Mouse (Mus musculus) thymus, postnatal 25 days (tissue): ENCODE measurements around the gene Zmynd11.

Experiments used
- DNase-seq: peaks from one replicate; pipeline ENCODE4 v3.0.0; 2022

Gene Zmynd11

GRCm38 (mm10) chr13:9712971-9713370, 52.2 kb downstream of the Zmynd11 start:
- no peak for DNase-seq

- DNase-seq, result no peak
Measured at GRCm38 (mm10) chr13:9712409-9712808, 52.7 kb downstream of the Zmynd11 start.

DNA sequence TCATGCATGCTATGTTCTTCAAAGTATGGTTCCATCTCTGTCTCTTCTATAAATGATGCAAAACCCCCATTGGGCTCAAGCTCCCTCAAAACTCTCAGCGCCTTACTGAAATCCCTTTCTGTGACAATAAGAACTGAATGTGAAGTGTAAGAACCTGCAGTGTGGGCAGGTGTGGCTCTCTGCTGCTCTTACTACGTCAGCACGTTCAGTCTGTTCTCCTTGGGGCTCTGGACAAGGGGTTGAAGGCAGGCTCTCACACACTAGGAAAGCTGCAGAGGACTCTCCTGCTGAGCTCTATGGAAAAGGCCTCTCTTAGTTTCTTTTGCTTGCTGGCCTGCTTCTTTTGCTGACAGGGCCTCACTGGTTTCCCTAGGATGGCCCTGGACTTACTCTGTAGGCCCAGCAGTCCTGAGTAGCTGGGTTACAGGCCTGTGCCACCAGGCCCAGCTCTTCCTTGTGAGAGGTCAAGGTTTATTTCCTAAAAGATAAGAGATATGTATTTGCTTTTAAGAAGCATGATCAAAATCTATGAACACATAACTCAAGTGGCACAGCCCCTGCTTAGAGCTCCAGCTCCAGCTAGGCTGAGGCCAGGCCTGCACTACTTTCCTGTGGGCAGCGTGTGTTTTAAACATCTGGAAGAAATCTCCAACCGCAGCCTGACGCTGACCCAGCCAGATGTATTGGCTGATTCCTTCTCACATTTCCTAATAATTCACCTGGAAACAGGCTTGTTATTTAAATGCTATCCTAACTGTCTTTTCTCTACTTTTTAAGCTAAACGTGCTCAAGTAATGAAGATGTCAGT, 56.5 kb downstream of the Zmynd11 start:
- DNase-seq, result no peak

DNA sequence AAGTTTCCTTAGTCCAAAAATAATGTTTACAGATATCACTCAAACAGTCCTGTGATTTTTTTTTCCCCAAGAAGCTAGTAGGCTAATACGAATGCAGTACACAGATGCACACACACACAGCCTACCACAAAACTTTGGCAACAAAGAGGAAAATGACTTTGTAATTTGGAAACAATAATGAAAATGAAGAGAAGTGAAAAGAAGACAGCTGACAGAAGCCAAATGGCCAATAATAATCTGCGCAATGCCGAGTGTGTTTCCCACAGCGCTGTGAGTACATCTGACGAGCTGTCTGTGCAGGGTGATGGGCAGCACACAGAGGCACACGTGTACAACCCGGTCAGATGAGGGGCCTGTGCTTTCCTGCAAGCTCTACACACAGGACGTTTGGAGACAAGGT, 58.4 kb downstream of the Zmynd11 start:
- DNase-seq, result no peak

DNA sequence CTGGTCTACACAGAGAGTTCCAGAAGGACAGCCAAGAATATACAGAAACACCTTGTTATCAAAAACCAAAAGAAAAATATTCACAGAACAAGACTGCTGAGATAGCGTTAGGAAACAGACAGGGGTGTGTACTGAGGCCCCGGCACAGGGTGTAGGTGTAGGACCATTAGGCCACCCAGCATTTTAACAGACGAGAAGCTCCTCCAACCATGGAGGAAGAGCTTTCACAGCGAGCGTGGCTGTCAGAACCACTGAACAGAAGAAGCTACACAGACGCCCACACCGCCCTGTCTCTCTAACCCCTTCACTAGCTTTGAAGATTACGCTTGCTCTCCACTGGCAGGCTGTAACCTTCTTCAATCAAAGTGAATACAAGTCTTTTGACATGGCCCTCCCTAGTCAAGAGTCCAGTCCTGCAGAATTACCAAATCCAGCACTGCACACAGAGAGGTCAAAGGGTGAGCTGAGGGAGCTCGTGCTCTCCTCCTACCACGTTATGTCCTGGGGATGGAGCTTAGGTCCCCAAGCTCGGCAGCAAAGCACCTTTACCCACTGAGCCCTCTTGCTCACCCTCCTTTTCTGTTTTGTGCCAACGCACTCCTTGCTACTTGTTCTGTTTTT, 62.4 kb downstream of the Zmynd11 start:
- no peak for DNase-seq

DNA sequence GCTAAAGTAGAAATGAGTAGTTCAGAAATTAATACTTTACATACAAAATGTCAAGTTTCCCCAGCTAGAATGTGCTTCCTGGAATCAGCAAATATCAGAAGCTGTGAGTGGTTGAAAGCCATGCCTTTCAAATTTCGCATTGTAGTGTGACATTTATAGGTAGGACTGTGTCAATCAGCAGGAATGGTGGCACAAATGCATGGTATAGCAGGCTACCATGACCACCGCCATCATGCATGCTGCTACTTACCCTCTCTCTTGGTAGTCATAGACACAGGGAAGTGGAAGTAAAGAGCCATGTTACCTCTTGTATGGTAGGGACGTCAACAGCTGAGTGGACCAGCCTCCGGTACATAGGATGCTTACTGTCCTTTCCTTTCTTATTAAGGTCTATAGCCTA, 67.8 kb downstream of the Zmynd11 start:
- no peak for DNase-seq

DNA sequence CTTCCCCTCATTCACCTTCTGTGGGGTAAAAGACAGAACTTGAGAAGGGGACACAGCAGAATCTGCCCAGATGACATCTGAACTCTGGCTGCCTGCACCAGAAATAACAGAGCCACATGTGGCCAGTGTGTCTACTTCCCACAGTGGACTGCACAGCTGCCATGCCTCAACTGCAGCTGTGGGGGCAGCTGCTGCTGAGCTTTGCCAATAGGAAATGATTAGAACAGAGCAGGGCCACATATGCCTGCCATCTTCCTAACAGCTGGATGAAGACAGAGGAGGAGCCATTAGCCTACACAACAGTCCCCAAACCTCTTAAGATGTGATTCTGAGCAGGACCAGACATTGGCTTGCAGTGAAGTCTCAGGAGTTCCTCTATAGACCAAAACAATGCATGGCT, 69.3 kb downstream of the Zmynd11 start:
- DNase-seq, result no peak

DNA sequence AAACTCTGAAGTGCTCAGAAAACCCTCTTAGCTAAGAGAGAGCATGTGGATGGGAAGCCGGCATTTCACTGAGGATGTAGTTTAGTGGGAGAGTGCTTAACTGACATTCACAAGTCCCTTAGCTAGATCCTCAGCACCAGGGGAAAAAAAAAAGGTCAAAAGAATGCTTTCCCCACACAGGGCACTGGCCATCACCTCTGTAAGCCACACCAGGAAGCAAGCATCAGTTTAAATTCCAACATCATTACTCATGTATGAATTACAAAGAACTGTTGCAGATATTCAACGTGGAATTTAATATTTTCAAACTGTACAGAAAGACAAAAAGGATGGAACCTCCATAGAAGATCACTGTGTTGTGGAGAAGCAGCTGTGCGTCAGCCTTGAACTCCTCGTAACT, 69.7 kb downstream of the Zmynd11 start:
- no peak for DNase-seq

GRCm38 (mm10) chr13:9694651-9695050, 70.5 kb downstream of the Zmynd11 start:
- DNase-seq, result no peak

GRCm38 (mm10) chr13:9692876-9693275, 72.3 kb downstream of the Zmynd11 start:
- no peak for DNase-seq

DNA sequence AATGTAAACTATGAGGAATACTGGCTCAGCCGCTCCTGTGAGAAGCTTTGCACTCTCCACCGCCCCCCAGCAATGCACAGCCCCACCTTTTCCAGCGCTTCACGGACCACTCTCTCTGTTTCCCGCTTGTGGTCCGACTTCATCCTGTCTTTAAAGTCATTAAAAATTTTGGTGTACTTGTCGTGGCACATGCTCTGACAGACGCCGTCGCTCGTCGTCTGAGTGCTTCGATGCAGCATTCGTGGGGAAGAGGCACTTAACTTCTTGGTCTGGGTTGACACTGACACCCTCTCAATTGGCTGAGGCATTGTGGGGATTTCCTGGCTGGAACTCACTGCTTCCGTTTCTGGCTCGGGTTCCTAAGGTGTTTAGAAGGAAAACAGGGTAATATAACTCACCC, 75.8 kb downstream of the Zmynd11 start:
- no peak for DNase-seq

DNA sequence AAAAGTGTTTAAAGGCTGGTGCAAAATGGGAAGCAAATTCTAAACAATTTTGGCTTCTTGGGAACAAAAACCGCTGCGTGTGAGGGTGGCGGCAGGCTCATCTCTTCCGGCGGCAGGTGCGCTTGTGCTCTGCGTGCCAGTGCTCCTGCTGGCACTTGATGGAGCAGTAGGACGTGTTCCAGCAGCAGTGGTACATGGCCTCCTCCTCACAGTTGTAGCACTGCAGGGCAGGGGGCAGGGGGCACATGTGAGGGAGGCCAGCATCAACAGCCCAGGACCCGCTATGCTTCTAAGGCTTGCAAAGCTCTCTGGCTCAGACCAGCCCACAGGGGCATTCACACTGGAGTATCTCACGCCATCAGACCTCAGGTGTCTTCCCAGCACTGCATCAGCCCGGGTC, 78.4 kb downstream of the Zmynd11 start:
- no peak for DNase-seq

DNA sequence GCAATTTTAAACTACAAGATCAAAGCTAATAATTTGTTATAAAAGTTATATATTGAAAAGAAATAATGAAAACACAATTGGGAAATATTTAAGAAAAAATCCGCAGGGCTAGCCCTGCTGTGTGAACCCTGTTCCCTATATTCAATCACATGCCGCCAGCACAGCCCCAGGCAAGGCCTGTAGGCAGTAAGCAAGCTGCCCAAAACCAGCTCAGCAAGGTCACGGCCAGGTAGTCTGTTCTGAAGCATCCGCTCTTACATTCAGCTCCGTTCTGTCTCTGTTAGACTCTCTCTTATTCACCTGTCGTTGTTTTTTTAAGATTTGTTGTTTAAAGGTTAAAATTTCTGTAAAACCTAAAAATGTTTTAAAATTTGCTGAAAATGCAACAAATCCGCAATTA, 78.9 kb downstream of the Zmynd11 start:
- no peak for DNase-seq

DNA sequence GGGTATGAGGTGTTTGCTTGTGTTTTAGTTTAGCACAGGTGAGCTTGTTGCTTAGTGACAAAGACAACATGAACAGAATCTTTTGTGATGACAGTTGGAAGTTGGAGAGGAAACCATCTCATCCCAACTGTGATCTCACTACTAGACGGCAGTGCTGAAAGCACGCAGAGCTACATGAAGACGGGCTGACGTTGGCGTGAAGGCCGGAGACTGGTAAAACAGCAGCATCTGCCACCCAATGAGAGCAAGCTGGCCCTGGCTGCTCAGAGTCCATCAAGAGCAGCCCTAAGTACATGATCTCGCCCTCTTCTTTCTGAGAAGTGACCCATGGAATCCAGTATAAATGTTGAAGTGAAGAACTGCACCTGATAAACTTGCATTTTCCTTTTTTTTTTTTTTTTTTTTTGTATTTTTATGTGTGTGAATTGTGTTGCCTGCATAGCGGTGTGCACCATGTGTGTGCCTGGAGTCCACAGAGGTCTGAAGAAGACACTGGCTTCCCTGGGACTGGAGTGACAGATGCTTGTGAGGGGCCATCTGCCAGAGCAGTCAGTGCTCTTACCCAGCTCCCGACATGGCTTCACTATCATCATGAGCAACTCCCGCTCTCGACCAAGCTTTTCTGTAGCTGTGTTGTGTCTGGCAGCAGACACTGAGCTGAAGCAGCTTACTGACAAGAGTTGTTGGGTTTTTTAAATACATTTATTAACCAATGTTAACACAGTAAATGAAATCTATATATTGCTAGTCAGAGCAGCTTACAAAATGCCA, 80.8 kb downstream of the Zmynd11 start:
- no peak for DNase-seq

DNA sequence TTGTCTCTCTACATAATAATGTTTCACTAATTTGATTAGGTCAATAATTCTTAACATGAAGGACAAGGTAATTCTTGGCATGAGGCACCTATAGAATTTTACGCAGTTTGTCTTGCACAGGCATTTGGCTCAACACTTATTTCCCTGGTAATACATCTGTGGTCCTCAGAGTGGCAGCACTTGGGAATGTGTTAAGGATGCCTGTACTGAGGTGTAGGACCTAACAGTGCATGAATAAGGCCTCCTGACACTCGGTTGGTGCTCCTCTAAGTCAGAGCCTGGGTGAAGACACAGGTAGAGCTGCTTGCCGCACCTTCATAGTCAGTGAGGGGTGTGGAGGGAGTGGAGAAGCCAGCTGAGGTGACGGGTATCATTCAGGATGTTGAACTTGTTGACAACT, 81.8 kb downstream of the Zmynd11 start:
- no peak for DNase-seq

GRCm38 (mm10) chr13:9681492-9681891, 83.6 kb downstream of the Zmynd11 start:
- DNase-seq, result no peak

GRCm38 (mm10) chr13:9674126-9674525, 91.0 kb downstream of the Zmynd11 start:
- no peak for DNase-seq

DNA sequence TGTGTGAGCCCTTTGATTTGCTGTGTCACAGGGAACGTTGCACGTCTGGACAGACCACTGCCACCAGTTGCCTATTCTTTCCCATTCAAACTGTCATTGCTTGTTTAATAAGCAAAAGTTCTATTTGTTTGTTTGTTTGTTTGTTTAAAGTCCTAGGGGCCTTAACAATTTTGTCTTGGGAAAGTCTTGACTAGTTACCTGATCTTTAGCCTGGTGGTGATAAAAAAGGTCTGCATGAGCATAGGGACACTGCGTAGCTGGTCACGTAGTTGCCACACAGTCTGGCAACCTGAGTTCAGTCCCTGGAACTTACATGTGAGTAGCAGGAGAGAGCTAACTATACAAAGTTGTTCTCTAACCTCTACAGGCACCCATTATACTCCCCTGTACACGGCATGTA, 95.9 kb downstream of the Zmynd11 start:
- DNase-seq, result no peak

GRCm38 (mm10) chr13:9667954-9668496, 97.1 kb downstream of the Zmynd11 start:
- DNase-seq, result no peak

DNA sequence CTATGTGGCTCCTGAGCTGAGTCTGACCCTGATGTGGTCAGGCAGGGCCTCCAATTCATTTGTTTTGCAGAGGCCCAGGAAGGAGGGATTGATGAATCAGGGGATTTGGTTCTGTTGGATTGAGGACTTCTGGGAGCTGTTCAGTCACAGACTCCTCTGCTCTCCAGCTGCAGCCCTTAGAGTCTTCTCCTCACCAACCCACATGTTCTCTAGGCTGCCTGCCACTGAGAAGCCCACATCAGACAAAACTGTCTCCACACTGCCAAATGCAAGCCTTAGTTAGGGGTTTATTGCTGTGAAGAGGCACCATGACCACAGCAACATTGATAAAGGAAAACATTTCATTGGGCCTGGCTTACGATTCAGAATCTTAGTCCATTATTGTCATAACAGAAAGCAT, 101.5 kb downstream of the Zmynd11 start:
- DNase-seq, result no peak

DNA sequence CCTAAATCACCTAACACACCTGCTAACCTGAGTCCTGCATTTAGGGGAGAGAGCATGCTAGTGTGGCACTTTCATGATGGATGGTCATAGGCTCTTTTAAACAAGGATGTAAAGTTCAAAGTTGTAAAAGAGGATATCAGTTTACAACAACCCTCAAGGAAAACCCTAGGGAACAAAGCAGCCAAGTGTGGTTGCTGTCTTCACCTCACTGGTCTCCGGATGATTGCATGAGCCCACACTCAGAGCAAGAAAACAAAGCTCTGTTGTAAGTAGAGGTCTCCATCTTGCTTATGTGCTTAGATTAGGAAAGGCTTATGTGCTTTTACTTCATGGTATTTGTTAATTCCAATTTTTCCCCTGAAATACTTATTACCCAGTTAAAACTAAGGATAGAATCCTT, 104.4 kb downstream of the Zmynd11 start:
- no peak for DNase-seq

- DNase-seq, result no peak
Measured at GRCm38 (mm10) chr13:9656613-9657012, 108.5 kb downstream of the Zmynd11 start.

GRCm38 (mm10) chr13:9653018-9653417, 112.1 kb downstream of the Zmynd11 start:
- no peak for DNase-seq

DNA sequence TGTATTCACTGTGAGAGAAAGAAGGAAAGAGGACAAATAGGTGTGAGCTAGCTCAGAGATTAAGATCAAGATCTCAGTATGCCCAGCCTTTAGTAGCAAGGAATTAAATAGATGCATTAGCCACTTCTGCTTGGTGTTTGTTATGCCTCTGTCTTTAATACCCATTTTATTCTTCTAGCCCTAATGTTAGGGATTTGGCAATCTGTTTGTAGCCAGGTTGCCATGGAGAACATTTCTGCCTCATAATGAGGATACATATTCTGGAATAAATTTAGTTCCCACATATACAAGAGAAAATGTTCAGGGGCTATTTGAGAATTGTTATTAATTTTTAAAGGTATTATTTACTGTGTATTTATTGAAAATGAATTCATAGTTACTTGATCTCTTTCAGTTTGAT, 114.5 kb downstream of the Zmynd11 start:
- DNase-seq, result no peak
